Mouse (Mus musculus): ENCODE results near the gene Foxred2. TPM values are rescaled to one million over a fixed set of nuclear protein-coding genes. Genes with fewer than 3 reads are reported as not detected.
A peak's percentile ranks its signal among the peaks of the same experiment; 100 is the strongest.

Gene Foxred2
- polyA plus RNA-seq, 1 experiment from 2014 or later = 2.8 TPM

- Histone ChIP-seq H3K36me3 (no peaks in the 10 kb centered on the region), H3K4me1 (peaks cover 56% of the 10 kb centered on the region), H3K4me3 (no peak overlapping the region), H3K9me3 (no peaks in the 10 kb centered on the region), H3K27ac (peak overlapping the region; percentile 90), H3K27me3 (ENCODE audit: insufficient read depth, poor library complexity, severe bottlenecking) (no peaks in the 10 kb centered on the region)
- 77% methylated on average over 8 of the region's 8 CpGs for WGBS
- no peak for DNase-seq (ENCODE audit: low spot score)
Observed at GRCm38 (mm10) chr15:77906081-77906480, 50.4 kb downstream of the Foxred2 start.

GRCm38 (mm10) chr15:77905275-77905970, 51.1 kb downstream of the Foxred2 start:
- Histone ChIP-seq H3K4me3 (peak overlapping the region; percentile 50), H3K4me1 (peaks cover 51% of the 10 kb centered on the region), H3K36me3 (no peaks in the 10 kb centered on the region), H3K27ac (peak overlapping the region; percentile 90), H3K9me3 (no peaks in the 10 kb centered on the region), H3K27me3 (ENCODE audit: insufficient read depth, poor library complexity, severe bottlenecking) (no peaks in the 10 kb centered on the region)
- DNase-seq (ENCODE audit: low spot score) = peak; percentile 94
- 4% methylated on average over 26 of the region's 26 CpGs for WGBS

- Histone ChIP-seq H3K36me3 (no peaks in the 10 kb centered on the region), H3K4me1 (peaks cover 48% of the 10 kb centered on the region), H3K27ac (peak overlapping the region; percentile 90), H3K27me3 (ENCODE audit: insufficient read depth, poor library complexity, severe bottlenecking) (no peaks in the 10 kb centered on the region), H3K9me3 (no peaks in the 10 kb centered on the region), H3K4me3 (peak overlapping the region; percentile 50; the same call in 1 of the 2 replicates)
- 16% methylated on average over 12 of the region's 12 CpGs for WGBS
- DNase-seq (ENCODE audit: low spot score) = no peak
Observed at GRCm38 (mm10) chr15:77904363-77904892, 52.1 kb downstream of the Foxred2 start.

- Histone ChIP-seq H3K27me3 (ENCODE audit: insufficient read depth, poor library complexity, severe bottlenecking) (no peaks in the 10 kb centered on the region), H3K27ac (no peak overlapping the region), H3K36me3 (no peaks in the 10 kb centered on the region), H3K4me1 (peaks cover 48% of the 10 kb centered on the region), H3K4me3 (no peak overlapping the region), H3K9me3 (no peaks in the 10 kb centered on the region)
- DNase-seq (ENCODE audit: low spot score) = no peak
- 70% methylated on average over 5 of the region's 5 CpGs for WGBS
Observed at GRCm38 (mm10) chr15:77903176-77903575, 53.3 kb downstream of the Foxred2 start.

- Histone ChIP-seq H3K4me3 (no peak overlapping the region), H3K36me3 (no peaks in the 10 kb centered on the region), H3K27ac (0 out of 2 replicates have a peak overlapping the region, but pooled peaks have one; percentile 32), H3K4me1 (peaks cover 32% of the 10 kb centered on the region), H3K27me3 (ENCODE audit: insufficient read depth, poor library complexity, severe bottlenecking) (no peaks in the 10 kb centered on the region), H3K9me3 (no peaks in the 10 kb centered on the region)
- WGBS = 86% methylated on average over 13 of the region's 14 CpGs
- no peak for DNase-seq (ENCODE audit: low spot score)
Observed at GRCm38 (mm10) chr15:77894926-77895325, 61.6 kb downstream of the Foxred2 start.

- DNase-seq (ENCODE audit: low spot score) = no peak
- Histone ChIP-seq H3K9me3 (no peaks in the 10 kb centered on the region), H3K4me3 (no peak overlapping the region), H3K27me3 (ENCODE audit: insufficient read depth, poor library complexity, severe bottlenecking) (no peaks in the 10 kb centered on the region), H3K36me3 (no peaks in the 10 kb centered on the region), H3K27ac (peak overlapping the region; percentile 56; the same call in 1 of the 2 replicates), H3K4me1 (peaks cover 36% of the 10 kb centered on the region)
- 51% methylated on average over 10 of the region's 10 CpGs for WGBS
Observed at GRCm38 (mm10) chr15:77893292-77893691, 63.2 kb downstream of the Foxred2 start.

GRCm38 (mm10) chr15:77892420-77892819, 64.1 kb downstream of the Foxred2 start:
- no peaks in the 10 kb centered on the region for H3K9me3 ChIP-seq

GRCm38 (mm10) chr15:77891766-77892165, 64.8 kb downstream of the Foxred2 start:
- 79% methylated on average over 8 of the region's 8 CpGs for WGBS
- Histone ChIP-seq H3K36me3 (no peaks in the 10 kb centered on the region), H3K27ac (no peak overlapping the region; the same call in 1 of the 2 replicates), H3K27me3 (ENCODE audit: insufficient read depth, poor library complexity, severe bottlenecking) (no peaks in the 10 kb centered on the region), H3K9me3 (no peaks in the 10 kb centered on the region), H3K4me3 (no peak overlapping the region), H3K4me1 (peaks cover 46% of the 10 kb centered on the region)
- no peak for DNase-seq (ENCODE audit: low spot score)

More at GRCm38 (mm10) chr15:77892420-77892819, 64.1 kb downstream of the Foxred2 start:
- 86% methylated on average over 10 of the region's 10 CpGs for WGBS
- no peak overlapping the region for H3K4me3 ChIP-seq
- no peaks in the 10 kb centered on the region for H3K27me3 ChIP-seq (ENCODE audit: insufficient read depth, poor library complexity, severe bottlenecking)
- H3K27ac ChIP-seq = no peak overlapping the region
- no peak for DNase-seq (ENCODE audit: low spot score)
- peaks cover 39% of the 10 kb centered on the region for H3K4me1 ChIP-seq
- H3K36me3 ChIP-seq = no peaks in the 10 kb centered on the region

Other genes starting within 250 kb of the Foxred2 start
- not detected in 2 replicates for gene Apol9b, start 227.7 kb downstream of the Foxred2 start, polyA plus RNA-seq (2016; fragmentation: Nextera tagmentation; extraction: Ambion mirVana)
- gene Apol8, start 199.7 kb downstream of the Foxred2 start, polyA plus RNA-seq (2016; fragmentation: Nextera tagmentation; extraction: Ambion mirVana) = 0.16 and 0.52 TPM in 2 replicates
- gene Myh9, start 114.5 kb downstream of the Foxred2 start, polyA plus RNA-seq (2016; fragmentation: Nextera tagmentation; extraction: Ambion mirVana) = 34.5 and 37.5 TPM in 2 replicates
- gene Txn2, start 27.7 kb downstream of the Foxred2 start, polyA plus RNA-seq (2016; fragmentation: Nextera tagmentation; extraction: Ambion mirVana) = 311 and 315 TPM in 2 replicates
- 204 and 225 TPM in 2 replicates for gene Eif3d, start 14.1 kb upstream of the Foxred2 start, polyA plus RNA-seq (2016; fragmentation: Nextera tagmentation; extraction: Ambion mirVana)
- not detected in 2 replicates for gene Cacng2, start 163.3 kb upstream of the Foxred2 start, polyA plus RNA-seq (2016; fragmentation: Nextera tagmentation; extraction: Ambion mirVana)
- gene Ift27, start 217.4 kb upstream of the Foxred2 start, polyA plus RNA-seq (2016; fragmentation: Nextera tagmentation; extraction: Ambion mirVana) = 49.0 and 60.4 TPM in 2 replicates
- 0.30 and 1.3 TPM in 2 replicates for gene Pvalb, start 249.7 kb upstream of the Foxred2 start, polyA plus RNA-seq (2016; fragmentation: Nextera tagmentation; extraction: Ambion mirVana)

Data from heart, embryonic 10.5 days (tissue).